Mouse (Mus musculus): ENCODE results near the gene Nsmce3.

Gene Nsmce3

DNA sequence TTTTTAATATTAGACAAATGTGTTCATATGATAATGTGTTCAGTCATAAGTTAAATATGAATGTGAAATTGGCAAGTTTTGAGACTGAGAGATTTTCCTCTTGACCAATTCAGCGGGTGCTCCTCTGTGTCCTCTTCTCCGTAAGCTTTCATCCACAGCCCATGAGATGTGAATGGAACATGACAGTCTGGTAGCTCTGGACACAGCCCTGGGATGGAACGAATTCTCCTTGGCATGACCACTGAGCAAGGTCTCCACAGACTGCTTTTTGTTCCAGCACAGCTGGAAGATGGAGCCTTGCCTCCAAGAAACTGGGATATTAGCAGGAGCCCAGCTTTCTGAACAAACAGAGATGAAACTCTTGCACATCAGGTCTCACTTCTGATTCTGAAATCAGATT is 9.8 kb downstream of the Nsmce3 start:
- no peak for DNase-seq (ENCODE audit: low spot score in 2 of 2)

- no peak for DNase-seq (ENCODE audit: low spot score in 2 of 2)
These were observed 16.2 kb downstream of the Nsmce3 start for GRCm38 (mm10) chr7:64856526-64857082.

DNA sequence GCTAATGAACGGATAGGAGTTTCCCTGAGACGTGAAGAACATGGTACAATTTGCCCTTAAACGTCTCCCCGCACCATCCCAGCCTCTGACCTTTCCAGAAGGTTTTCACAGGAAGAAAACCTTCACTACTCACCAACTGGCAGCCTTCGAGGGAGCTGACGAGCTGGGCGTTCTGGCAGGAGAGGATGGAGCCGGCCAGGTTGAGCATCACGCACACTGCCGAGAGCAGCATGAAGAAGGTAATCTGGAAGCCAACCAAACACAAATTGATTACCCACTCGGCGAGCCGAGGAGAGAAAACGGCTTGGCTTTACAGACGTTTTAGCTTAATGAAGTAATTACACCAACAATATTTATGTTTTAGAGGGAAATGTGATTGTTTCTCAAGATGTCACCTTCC is 16.8 kb downstream of the Nsmce3 start:
- no peak for DNase-seq (ENCODE audit: low spot score in 2 of 2)

- DNase-seq (ENCODE audit: low spot score in 2 of 2), result no peak
These were observed 17.3 kb downstream of the Nsmce3 start for GRCm38 (mm10) chr7:64855389-64855927.

DNA sequence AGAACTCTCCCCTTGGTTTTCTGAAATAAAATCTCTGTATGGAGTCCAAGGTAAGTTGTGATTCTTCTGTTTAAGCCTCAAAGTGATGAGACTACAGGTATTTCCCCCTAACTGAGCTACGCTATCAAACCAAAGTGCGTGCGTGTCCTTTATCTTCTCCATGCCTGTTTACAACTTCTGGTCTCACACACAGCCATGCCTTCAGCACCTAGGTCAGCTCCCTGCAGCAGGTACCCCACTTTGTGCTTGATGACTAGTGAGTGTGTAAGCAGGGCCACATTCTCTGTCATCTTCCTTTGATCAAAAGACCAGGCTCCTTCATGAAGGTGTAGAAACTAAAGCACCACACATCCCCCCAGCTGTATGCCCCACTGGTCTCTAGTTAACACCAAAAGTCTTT is 22.0 kb downstream of the Nsmce3 start:
- DNase-seq (ENCODE audit: low spot score in 2 of 2), result no peak

DNA sequence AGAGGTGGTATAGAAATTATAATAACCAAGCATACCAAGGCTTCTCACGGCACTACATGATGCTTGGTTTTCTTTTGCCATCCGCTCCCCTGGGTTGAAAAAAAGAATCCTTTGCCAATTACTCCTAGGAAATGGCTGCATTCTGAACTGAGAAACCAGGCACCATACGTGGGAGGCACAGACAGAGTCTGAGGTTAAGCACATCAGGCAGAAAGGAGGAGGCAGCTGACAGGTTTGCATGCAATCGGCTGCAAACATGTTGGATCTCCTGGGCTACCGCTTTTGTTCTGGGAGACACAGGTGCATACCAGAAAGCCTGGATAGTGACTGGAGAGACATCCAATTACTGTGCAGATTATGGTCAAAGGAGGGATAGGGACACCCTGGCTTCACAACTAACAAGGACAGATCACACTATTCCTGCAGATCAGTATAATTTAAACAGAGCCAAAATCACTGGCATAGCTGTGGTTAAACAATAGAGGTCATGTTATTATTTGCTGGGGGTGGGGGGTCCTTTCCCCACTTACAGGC is 25.4 kb downstream of the Nsmce3 start:
- DNase-seq (ENCODE audit: low spot score in 2 of 2), result no peak

- no peak for DNase-seq (ENCODE audit: low spot score in 2 of 2)
These were observed 26.7 kb downstream of the Nsmce3 start for GRCm38 (mm10) chr7:64846061-64846460.

DNA sequence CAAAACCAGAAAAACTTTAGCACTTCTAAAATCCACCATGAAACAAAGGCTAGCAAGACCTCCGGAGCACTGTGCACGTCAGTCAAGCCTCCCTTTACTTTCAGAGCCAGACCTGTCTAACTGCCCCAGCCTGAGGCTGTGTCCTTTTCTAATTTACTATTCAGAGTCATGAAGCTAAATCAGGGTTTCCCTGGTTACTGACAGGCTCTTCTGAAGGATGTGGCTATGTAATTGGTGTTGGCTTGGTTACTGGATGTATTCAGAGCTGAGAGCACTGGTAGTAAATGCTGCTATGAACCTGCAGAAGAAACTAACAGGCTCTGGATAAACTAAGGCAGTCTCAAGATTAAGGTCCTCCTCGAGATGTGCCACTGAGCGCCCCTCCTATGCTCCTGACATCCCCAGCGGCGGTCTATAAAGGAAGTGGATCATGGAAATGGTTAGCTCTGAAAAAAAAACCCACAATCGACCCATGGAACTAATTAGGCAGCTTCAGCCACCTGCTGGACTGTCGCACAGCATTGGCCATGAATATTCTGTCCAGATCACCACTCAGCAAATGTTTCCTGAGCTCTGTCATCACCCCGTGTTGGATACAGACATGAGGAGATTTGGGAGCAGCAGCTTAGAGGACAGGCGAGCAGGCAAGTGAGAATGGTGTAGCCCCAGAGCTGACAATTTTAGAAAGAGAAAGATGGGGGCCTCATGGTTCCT is 31.7 kb downstream of the Nsmce3 start:
- no peak for DNase-seq (ENCODE audit: low spot score in 2 of 2)

DNA sequence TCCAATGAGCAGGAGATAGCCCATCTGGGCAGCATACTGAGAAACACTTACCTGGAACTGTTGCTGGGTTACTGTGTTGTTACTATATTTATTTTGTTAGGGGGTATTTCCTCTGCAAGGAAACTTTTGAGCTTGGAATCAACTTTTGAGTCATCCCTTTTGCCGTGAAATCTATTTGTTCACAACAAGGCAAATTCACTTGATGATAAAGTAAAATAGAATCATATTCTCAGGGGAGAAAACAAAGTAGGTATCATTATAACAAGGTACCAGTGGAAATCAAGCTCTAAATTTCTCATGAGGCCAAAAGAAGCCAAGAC is 32.3 kb downstream of the Nsmce3 start:
- DNase-seq (ENCODE audit: low spot score in 2 of 2), result no peak

DNA sequence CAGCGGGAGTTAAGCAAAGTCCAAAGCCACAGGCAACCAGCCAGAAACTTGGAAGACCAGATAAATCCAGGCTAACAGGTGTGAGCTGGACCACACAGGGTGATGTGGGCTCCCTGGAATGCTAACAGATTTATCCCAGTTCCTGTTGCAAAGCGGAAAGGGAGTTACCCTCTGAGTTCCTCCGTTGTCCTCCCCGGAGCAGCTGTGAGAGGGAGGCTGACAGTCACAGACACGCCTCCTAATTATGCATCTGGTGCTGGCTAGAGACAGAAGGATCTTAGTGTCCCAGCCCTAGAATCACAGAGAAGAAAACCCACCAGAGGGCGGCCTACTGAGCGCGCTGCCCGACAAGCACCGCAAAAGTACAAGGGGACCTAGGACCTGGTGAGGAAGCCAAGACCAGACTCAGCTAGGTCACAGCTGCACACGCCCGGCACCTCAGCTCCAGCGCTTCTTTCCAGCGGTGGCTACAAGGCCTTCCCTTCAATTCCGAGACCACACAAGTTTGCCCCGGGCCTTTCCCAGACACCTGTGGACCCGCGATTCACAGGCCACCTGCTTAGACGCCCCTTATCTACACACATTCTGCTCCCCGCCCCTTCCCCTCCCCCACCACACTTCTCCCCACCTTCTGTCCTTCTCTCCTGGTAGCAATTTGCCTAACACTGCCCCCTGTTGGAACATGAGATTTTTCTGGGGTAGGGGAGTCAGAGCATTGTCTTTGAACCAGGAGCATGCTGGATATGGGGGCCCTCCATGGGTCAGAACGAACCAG is 32.8 kb downstream of the Nsmce3 start:
- peak; percentile 4 to 7 for DNase-seq (ENCODE audit: low spot score in 2 of 2)

DNA sequence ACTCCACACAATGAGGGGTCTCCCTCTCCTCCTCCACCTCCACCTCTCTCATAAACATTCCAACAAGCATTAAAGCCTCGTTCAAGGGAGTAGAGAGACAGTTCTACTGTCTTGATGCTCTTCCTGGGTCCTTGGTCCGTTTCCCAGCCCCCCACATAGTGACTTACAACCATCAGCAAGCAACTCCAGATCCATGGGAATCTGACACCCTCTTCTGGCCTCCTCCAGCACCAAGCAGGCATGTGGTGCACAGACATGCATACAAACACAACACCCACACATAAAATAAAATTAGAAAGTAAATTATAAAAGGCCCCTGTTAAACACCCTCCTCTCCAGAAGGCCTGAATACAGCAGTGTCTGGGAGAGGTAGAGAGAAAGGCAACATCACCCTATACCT is 33.5 kb downstream of the Nsmce3 start:
- DNase-seq (ENCODE audit: low spot score in 2 of 2), result no peak

DNA sequence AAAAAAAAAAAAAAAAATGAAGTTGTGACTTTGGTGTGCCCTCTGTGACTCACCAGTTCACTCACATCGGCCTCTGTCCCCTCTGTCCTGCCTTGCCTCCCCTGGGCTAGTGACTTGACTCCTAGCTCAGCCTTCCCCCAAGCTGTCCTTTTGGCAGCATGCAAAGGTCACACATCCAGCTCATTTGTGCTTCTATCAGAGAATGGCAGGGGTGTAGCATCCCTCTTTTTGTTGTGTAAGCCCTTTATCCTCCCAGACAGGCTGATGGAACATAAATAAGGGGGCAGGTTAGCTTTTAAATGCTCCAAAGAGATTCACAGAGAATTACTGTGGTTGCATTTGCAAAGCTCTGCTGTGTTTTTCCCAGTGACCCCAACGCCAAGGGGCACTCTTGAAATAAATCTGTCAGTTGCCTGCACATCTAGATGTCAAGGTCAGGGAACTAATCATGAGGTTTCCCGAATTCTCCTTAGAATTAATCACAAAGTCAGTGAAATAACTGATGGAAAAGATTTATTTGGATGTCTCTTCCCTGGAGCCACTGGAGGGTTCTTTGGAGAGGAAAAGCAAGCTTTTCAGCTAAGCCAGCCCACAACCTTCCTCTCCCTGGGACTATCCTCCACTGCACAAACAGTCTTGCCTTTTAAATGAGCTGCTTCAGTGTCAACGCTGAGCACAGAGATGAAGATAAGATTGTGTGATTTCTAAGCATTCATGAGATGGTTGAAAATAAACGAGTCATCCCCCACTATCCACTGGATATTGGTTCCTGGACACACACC is 42.4 kb downstream of the Nsmce3 start:
- DNase-seq (ENCODE audit: low spot score in 2 of 2), result no peak

GRCm38 (mm10) chr7:64821081-64821480 is 51.7 kb downstream of the Nsmce3 start:
- DNase-seq (ENCODE audit: low spot score in 2 of 2), result no peak

DNA sequence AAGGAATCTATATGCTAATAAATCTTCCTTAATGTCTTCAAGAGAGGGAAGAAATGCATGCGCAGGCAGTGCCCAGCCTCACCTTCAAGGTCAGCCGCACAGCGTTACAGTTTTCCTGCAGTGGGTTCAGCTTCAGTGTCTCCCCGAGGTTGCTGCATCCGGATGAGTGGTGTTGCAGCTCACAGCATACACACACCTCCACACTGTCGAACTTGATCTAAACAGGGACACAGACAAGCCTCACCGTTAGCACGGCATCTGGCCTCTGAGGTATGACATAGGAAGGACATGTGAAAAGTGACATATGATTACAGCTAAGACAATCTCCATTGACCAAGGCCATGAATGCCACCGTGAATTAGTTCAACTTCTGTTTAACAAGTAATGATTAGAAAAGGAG is 53.1 kb downstream of the Nsmce3 start:
- no peak for DNase-seq (ENCODE audit: low spot score in 2 of 2)
